Mouse (Mus musculus) midbrain, postnatal 0 days (tissue): ENCODE measurements at regions not wholly inside any gene's neighbourhood (a gene's known extent, or its start where the extent isn't known, plus 50 kb on each side); places are given as distances from the start of the nearest gene placed in this dataset.
A peak's percentile ranks its signal among the peaks of the same experiment; 100 is the strongest.

Source experiments
- ATAC-seq: fragments of 200-750 bp; cut with Nextera tagmentation; 2 replicates; pipeline ENCODE4 v1.8.0; 2017; ENCODE audit warnings: moderate number of reproducible peaks, mild to moderate bottlenecking, moderate TSS enrichment, moderate library complexity; ENCODE audit not compliant: low FRiP score
- DNase-seq: peaks from one replicate; pipeline ENCODE4 v3.0.0-alpha.2; 2015; ENCODE audit warnings: low spot score
- H3K27ac ChIP-seq: fragments of 300-500 bp; sonication (generic); 2 replicates; pipeline ENCODE4 v1.5.1; 2014; ENCODE audit warnings: low read depth, mild to moderate bottlenecking, low read length, mixed read lengths
- H3K27me3 ChIP-seq: fragments of 300-500 bp; sonication (generic); 2 replicates; pipeline ENCODE4 v1.6.1; 2014; ENCODE audit warnings: low read length, control low read depth, mixed read lengths; ENCODE audit not compliant: insufficient read depth
- H3K36me3 ChIP-seq: fragments of 300-500 bp; sonication (generic); 2 replicates; pipeline ENCODE4 v1.6.1; 2014; ENCODE audit warnings: low read length, control low read depth, mixed read lengths; ENCODE audit not compliant: insufficient read depth
- H3K4me1 ChIP-seq: fragments of 300-500 bp; sonication (generic); 2 replicates; pipeline ENCODE4 v1.6.1; 2014; ENCODE audit warnings: mild to moderate bottlenecking, control low read depth, antibody characterized with exemption, low read length, mixed read lengths; ENCODE audit not compliant: insufficient read depth
- H3K4me2 ChIP-seq: fragments of 300-500 bp; sonication (generic); 2 replicates; pipeline ENCODE4 v1.6.1; 2014; ENCODE audit warnings: low read depth, mild to moderate bottlenecking, low read length, mixed read lengths; ENCODE audit not compliant: poor library complexity, severe bottlenecking
- H3K4me3 ChIP-seq: fragments of 300-500 bp; sonication (generic); 2 replicates; pipeline ENCODE4 v1.5.1; 2014; ENCODE audit warnings: low read depth, mild to moderate bottlenecking, low read length, moderate library complexity
- H3K9ac ChIP-seq: fragments of 300-500 bp; sonication (generic); replicated peaks from 2 replicates; pipeline ENCODE4 v1.6.1; 2014; ENCODE audit warnings: mild to moderate bottlenecking, low read length, moderate library complexity, mixed read lengths; ENCODE audit not compliant: poor library complexity, severe bottlenecking
- H3K9me3 ChIP-seq: fragments of 300-500 bp; sonication (generic); 2 replicates; pipeline ENCODE4 v1.6.1; 2016; ENCODE audit warnings: low read length, control low read depth
- CTCF ChIP-seq: IDR thresholded peaks from 2 replicates; pipeline ENCODE4 v1.5.1; 2016; ENCODE audit warnings: antibody characterized with exemption, mild to moderate bottlenecking
- WGBS: fragments of 180-500 bp; shearing (Covaris S2); extraction: QIAGEN DNeasy Blood & Tissue Kit; methylation state at CpG from one replicate; pipeline ENCODE4 v1.1.7; 2014; 5-methylcytosine and 5-hydroxymethylcytosine counted together

DNA sequence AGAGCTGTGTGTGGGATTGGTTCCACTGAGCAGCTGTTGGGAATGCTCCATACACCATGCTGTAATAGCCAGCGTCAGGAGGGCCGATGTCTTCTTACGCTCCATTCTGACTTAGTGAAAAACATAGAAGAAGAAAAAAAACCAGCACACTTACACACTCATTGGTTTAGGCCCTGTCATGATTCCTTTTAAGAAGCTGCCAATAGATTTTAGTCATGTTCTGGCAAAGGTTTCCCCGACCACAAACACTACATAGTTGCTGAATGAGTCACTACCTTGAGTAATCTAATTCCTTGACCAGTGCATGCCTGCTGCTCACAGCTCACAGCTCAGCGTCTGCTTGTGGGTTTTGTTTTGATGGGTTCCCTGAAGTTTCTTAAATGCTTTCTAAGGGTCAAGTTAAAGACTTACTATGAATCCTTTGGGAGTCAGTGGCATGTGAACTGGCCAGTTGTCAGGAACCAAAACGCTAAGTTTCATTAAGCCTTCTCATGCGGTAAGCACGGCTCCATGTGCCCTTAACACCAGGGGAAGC lies 58.8 kb upstream of the Bach2 start:
- H3K36me3 ChIP-seq = no peaks in the 10 kb centered on the region
- no peaks in the 10 kb centered on the region for H3K9me3 ChIP-seq
- H3K27ac ChIP-seq = no peak overlapping the region
- no peaks in the 10 kb centered on the region for H3K4me1 ChIP-seq
- WGBS = 49% methylated on average over 8 of the region's 8 CpGs
- DNase-seq (peak; percentile 32), ATAC-seq (no peak; the same call in 1 of the 2 replicates)
- H3K4me2 ChIP-seq = no peak overlapping the region
- TF ChIP-seq CTCF = no peak
- H3K4me3 ChIP-seq = no peak overlapping the region
- H3K9ac ChIP-seq = no peak overlapping the region
- no peaks in the 10 kb centered on the region; the same call in 1 of the 2 replicates for H3K27me3 ChIP-seq

DNA sequence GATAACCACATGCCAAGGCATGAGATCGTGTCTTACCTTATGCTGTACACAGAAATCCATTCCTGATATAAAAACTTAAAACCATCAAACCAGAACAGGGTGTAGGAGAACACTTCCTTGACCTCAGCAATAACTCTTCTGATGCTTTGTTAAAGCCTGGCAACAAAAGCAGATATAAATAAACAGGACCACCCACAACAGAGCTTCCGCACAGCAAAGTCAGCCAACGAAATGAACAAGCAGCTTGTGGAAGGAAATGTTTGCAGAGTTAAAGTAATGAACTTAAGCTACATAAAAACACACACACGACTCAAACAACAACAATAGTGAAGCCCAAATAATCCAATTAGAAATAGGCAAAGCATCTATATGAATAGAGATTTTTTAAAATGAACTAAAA lies 54.8 kb upstream of the Bach2 start:
- no peak overlapping the region for H3K27ac ChIP-seq
- no peaks in the 10 kb centered on the region for H3K36me3 ChIP-seq
- H3K4me1 ChIP-seq = no peaks in the 10 kb centered on the region
- DNase-seq = no peak
- ATAC-seq = no peak
- TF ChIP-seq CTCF = no peak
- H3K9me3 ChIP-seq = no peaks in the 10 kb centered on the region
- no peak overlapping the region for H3K4me2 ChIP-seq
- H3K9ac ChIP-seq = no peak overlapping the region
- WGBS = 83% methylated on average over 4 of the region's 4 CpGs
- H3K27me3 ChIP-seq = no peaks in the 10 kb centered on the region; the same call in 1 of the 2 replicates
- H3K4me3 ChIP-seq = no peak overlapping the region

DNA sequence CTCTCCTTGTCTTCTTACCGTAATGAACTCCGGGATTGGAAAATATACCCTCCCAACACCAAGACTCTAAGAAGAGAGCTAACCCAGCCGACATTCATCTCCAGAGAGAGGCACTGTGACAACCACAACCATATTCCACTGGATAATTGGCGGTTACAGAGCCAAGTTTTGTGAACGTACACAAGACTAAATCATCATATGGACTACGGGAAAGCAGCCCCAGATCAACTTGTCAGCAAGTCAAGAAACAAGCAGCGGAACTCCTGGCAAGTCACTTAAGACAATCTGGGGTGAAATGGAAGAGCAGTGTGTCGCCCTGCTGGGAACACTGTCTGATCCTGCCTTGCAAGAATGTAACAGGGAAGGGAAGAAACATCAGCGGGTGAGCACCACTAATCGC lies 52.6 kb upstream of the Bach2 start:
- no peaks in the 10 kb centered on the region for H3K27me3 ChIP-seq
- DNase-seq (no peak), ATAC-seq (no peak)
- no peak for TF ChIP-seq CTCF
- no peaks in the 10 kb centered on the region for H3K36me3 ChIP-seq
- H3K9ac ChIP-seq = no peak overlapping the region
- H3K9me3 ChIP-seq = no peaks in the 10 kb centered on the region
- no peak overlapping the region for H3K4me3 ChIP-seq
- no peaks in the 10 kb centered on the region for H3K4me1 ChIP-seq
- no peak overlapping the region for H3K4me2 ChIP-seq
- H3K27ac ChIP-seq = no peak overlapping the region
- 81% methylated on average over 10 of the region's 10 CpGs for WGBS

DNA sequence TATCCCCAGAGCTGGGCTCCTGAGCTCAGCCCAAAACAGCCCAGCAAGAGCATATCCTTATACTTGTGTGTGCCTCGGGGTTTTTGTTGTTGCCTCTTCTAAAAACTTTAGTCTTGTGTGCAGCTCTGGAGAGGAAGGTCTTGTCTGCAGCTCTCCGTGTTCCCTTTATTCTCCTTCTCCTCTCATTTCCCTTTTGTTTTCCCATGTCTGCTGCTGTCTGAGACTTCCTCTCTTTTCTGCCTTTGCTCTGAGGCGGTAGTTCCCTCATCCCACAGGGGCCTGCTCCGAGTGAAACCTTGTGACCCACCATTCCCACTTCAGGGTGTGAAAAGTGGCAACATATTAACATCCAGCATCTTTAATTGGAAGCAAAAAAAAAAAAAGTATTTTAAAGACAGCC lies 51.5 kb upstream of the Bach2 start:
- no peak overlapping the region for H3K4me3 ChIP-seq
- H3K4me1 ChIP-seq = no peaks in the 10 kb centered on the region
- DNase-seq (no peak), ATAC-seq (no peak)
- no peak for TF ChIP-seq CTCF
- H3K4me2 ChIP-seq = no peak overlapping the region
- no peak overlapping the region for H3K9ac ChIP-seq
- WGBS = 70% methylated on average over 4 of the region's 4 CpGs
- H3K36me3 ChIP-seq = no peaks in the 10 kb centered on the region
- no peaks in the 10 kb centered on the region for H3K9me3 ChIP-seq
- no peak overlapping the region for H3K27ac ChIP-seq
- H3K27me3 ChIP-seq = no peaks in the 10 kb centered on the region

DNA sequence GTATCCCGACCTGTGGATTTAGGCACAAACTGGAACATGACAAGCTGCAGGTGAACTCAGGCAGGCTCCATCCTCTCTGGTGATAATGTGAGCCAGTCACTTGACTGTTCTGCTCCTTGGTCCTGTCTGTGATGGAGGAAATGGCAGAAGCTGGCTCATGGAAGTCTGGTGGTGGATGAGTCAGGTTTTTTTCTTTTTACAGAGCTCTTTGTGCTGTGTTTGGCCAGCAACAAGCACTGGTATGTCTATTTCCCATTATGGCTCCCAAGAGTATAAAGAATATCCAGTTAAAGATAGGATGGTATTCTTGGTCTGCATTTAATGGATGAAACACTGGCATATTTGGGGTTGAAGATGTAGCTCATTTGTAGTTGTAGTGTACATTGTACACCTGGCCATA lies 50.5 kb upstream of the Bach2 start:
- 89% methylated on average over 1 of the region's 1 CpGs for WGBS
- H3K4me2 ChIP-seq = no peak overlapping the region
- ATAC-seq = no peak
- no peak for DNase-seq
- H3K4me3 ChIP-seq = no peak overlapping the region
- H3K36me3 ChIP-seq = no peaks in the 10 kb centered on the region
- TF ChIP-seq CTCF = no peak
- H3K9me3 ChIP-seq = no peaks in the 10 kb centered on the region
- H3K27ac ChIP-seq = no peak overlapping the region
- H3K27me3 ChIP-seq = no peaks in the 10 kb centered on the region
- H3K9ac ChIP-seq = no peak overlapping the region
- no peaks in the 10 kb centered on the region for H3K4me1 ChIP-seq

DNA sequence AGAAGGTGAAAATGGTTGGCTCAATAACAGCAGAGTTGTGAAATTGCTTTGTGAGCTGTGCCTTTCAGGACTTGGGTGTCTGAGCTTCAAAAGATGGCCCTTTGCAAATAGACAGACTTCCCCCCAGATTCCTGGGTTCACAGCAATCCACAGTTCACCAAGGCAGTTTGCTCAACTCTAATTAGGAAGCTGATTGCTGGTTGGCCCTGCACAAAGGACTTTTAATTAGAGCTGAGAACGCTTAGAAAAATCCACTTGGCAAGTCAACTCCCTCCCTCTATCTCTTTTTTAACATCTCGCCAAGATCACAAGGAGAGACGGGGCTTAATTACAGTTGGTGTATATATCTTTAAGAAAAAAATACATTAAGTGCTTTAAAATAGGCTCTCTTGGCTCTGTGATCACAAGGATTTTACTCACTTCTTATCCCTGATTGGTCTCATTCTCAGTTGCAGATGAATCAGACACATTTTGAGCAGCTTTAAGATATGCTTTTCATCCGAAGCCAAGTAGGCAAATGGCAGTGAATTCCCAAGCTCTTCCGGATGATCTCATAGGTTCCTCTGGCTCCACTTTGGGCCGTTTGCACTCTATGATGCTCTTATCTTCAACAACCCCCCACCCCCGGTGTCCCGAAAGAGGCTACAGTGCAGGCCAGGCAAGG lies 49.7 kb upstream of the Bach2 start:
- Histone ChIP-seq H3K27ac (no peak overlapping the region), H3K4me3 (no peak overlapping the region), H3K4me1 (no peaks in the 10 kb centered on the region), H3K9me3 (no peaks in the 10 kb centered on the region), H3K9ac (no peak overlapping the region), H3K36me3 (no peaks in the 10 kb centered on the region), H3K27me3 (no peaks in the 10 kb centered on the region), H3K4me2 (no peak overlapping the region)
- TF ChIP-seq CTCF = no peak
- ATAC-seq (no peak), DNase-seq (no peak)
- 60% methylated on average over 8 of the region's 8 CpGs for WGBS
